Mouse (Mus musculus) kidney, postnatal 0 days (tissue): ENCODE measurements around the gene Plscr1. TPM values are rescaled to one million over a fixed set of nuclear protein-coding genes. Genes with fewer than 3 reads are reported as not detected.

Experiments
- ATAC-seq: fragments of 200-750 bp; cut with Nextera tagmentation; replicated peaks from 2 replicates; pipeline ENCODE4 v1.8.0; 2017; ENCODE audit warnings: low read depth, moderate number of reproducible peaks, moderate TSS enrichment, moderate library complexity; ENCODE audit not compliant: low FRiP score
- DNase-seq: peaks from one replicate; pipeline ENCODE4 v3.0.0-alpha.2; 2016; ENCODE audit warnings: low spot score
- H3K27ac ChIP-seq: fragments of 300-500 bp; sonication (generic); 2 replicates; pipeline ENCODE4 v1.5.1; 2014; ENCODE audit warnings: mild to moderate bottlenecking
- H3K27me3 ChIP-seq: fragments of 300-500 bp; sonication (generic); 2 replicates; pipeline ENCODE4 v1.6.1; 2014; ENCODE audit warnings: low read length, mixed read lengths; ENCODE audit not compliant: insufficient read depth
- H3K36me3 ChIP-seq: fragments of 300-500 bp; sonication (generic); 2 replicates; pipeline ENCODE4 v1.6.1; 2014; ENCODE audit warnings: low read length, mixed read lengths; ENCODE audit not compliant: insufficient read depth
- H3K4me1 ChIP-seq: fragments of 300-500 bp; sonication (generic); replicated peaks from 2 replicates; pipeline ENCODE4 v1.6.1; 2014; ENCODE audit warnings: antibody characterized with exemption, low read length, mixed read lengths; ENCODE audit not compliant: insufficient read depth
- H3K4me2 ChIP-seq: fragments of 300-500 bp; sonication (generic); 2 replicates; pipeline ENCODE4 v1.6.1; 2014; ENCODE audit warnings: mild to moderate bottlenecking, low read length, moderate library complexity, mixed read lengths
- H3K4me3 ChIP-seq: fragments of 300-500 bp; sonication (generic); replicated peaks from 2 replicates; pipeline ENCODE4 v1.5.1; 2014; ENCODE audit warnings: low read depth, low read length
- H3K9ac ChIP-seq: fragments of 300-500 bp; sonication (generic); 2 replicates; pipeline ENCODE4 v1.6.1; 2014; ENCODE audit warnings: low read depth, low read length
- H3K9me3 ChIP-seq: fragments of 300-500 bp; sonication (generic); replicated peaks from 2 replicates; pipeline ENCODE4 v1.6.1; 2016; ENCODE audit warnings: low read length, inconsistent platforms, mixed read lengths
- CTCF ChIP-seq: IDR thresholded peaks from 2 replicates; pipeline ENCODE4 v1.5.1; 2016; ENCODE audit warnings: antibody characterized with exemption, low read depth, mild to moderate bottlenecking, moderate library complexity
- WGBS: fragments of 180-500 bp; shearing (Covaris S2); extraction: QIAGEN DNeasy Blood & Tissue Kit; methylation state at CpG from one replicate; pipeline ENCODE4 v1.1.7; 2014; 5-methylcytosine and 5-hydroxymethylcytosine counted together
- polyA plus RNA-seq: library from polyadenylated mRNA; unstranded; fragments of >200 nt; fragmentation: Nextera tagmentation; extraction: Ambion mirVana; gene quantifications from 2 replicates; pipeline ENCODE4 v1.2.1, GENCODE M21; 2015

The Plscr1 gene
- polyA plus RNA-seq, 1 experiment from 2014 or later = 108 TPM

DNA sequence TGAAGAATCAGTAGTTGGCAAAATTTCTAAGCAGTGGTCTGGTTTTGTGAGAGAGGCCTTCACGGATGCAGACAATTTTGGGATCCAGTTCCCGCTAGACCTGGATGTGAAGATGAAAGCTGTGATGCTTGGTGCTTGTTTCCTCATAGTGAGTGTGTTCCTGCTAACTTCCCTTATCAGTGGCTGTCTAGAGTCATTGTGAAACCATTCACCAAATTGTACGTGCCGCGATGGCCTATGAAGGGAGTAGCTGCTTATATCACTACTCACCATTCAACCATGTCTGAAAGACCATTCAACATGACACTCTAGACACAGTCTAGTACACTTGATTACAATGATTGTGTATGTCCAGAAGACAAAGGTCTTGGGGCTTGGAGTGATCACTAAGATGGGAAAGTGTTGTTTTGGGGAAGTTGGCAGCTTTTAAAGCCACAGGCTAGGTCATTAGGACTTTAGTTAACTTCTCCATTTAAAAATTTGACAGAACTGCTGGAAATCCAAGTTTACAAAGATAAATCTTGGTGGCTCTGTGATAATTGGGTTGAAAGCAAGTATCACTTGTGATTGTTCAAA is 20.4 kb downstream of the Plscr1 start:
- Histone ChIP-seq H3K36me3 (peaks cover 10% of the 10 kb centered on the region; the same call in 1 of the 2 replicates), H3K4me1 (peaks cover 7% of the 10 kb centered on the region), H3K9me3 (no peaks in the 10 kb centered on the region), H3K4me3 (no peak overlapping the region), H3K9ac (no peak overlapping the region), H3K27me3 (no peaks in the 10 kb centered on the region), H3K27ac (no peak overlapping the region), H3K4me2 (no peak overlapping the region)
- no peak for TF ChIP-seq CTCF
- DNase-seq (no peak), ATAC-seq (no peak)
- 84% methylated on average over 5 of the region's 5 CpGs for WGBS

- no peak for TF ChIP-seq CTCF
Observed at GRCm38 (mm10) chr9:92270927-92271326, 21.4 kb downstream of the Plscr1 start.

DNA sequence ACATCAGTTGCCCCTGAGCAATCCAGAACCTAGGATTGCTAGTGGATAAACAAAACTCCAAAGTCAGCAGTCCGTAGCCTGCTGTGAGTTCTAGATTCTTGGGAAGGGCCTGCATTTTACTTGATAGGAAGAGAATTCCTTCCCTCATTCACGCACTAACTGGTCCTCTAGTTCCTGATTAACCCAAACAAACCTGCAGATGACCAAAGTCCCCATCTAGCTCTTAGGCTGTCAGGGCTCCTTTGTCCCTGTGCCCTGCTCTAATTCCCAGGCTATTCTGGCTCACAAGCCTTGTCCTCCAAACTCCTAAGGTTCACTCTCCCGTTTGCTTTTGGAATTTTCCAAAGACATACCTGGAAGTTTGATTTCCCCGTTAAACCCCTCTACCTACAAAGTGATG is 23.1 kb downstream of the Plscr1 start:
- no peak for ATAC-seq
- peak overlapping the region; percentile 94 for H3K27ac ChIP-seq
- WGBS = 76% methylated on average over 4 of the region's 4 CpGs
- no peak for TF ChIP-seq CTCF
- H3K36me3 ChIP-seq = peaks cover 10% of the 10 kb centered on the region; the same call in 1 of the 2 replicates
- no peaks in the 10 kb centered on the region for H3K27me3 ChIP-seq
- no peak overlapping the region for H3K4me3 ChIP-seq
- H3K9me3 ChIP-seq = no peaks in the 10 kb centered on the region
- no peak overlapping the region for H3K4me2 ChIP-seq
- no peak overlapping the region for H3K9ac ChIP-seq
- DNase-seq = no peak
- H3K4me1 ChIP-seq = peaks cover 17% of the 10 kb centered on the region

More at GRCm38 (mm10) chr9:92270927-92271326, 21.4 kb downstream of the Plscr1 start:
- Histone ChIP-seq H3K36me3 (peaks cover 10% of the 10 kb centered on the region; the same call in 1 of the 2 replicates), H3K27me3 (no peaks in the 10 kb centered on the region), H3K4me2 (no peak overlapping the region), H3K4me3 (no peak overlapping the region), H3K9ac (no peak overlapping the region), H3K9me3 (no peaks in the 10 kb centered on the region), H3K4me1 (peaks cover 15% of the 10 kb centered on the region), H3K27ac (no peak overlapping the region)
- DNase-seq = peak; percentile 52
- ATAC-seq = no peak
- WGBS = 35% methylated on average over 4 of the region's 4 CpGs

DNA sequence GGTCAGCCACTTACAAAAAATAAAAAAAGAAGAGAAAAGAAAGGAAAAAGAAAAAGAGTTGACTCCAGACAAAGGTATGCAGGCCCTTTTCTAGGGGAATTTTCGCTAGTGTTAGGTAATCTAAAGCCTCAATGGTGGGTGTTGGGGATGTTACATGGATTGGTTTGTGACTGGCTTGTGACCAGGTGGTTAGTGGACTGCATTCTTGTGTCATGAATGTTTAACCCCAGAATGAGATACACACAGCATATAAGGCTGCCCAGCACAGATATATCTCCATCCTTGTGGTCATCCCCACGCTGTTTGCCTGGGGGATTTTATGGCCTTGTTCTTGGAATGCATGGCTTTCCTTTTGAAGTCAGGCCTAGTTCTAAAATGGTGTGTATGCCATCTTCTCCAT is 23.7 kb downstream of the Plscr1 start:
- no peak overlapping the region for H3K9ac ChIP-seq
- no peaks in the 10 kb centered on the region for H3K9me3 ChIP-seq
- H3K4me3 ChIP-seq = no peak overlapping the region
- peaks cover 17% of the 10 kb centered on the region for H3K4me1 ChIP-seq
- no peak for TF ChIP-seq CTCF
- ATAC-seq (0 out of 2 replicates have a peak, but pooled peaks have one; percentile 23), DNase-seq (no peak)
- no peak overlapping the region for H3K4me2 ChIP-seq
- WGBS = 78% methylated on average over 2 of the region's 2 CpGs
- H3K27ac ChIP-seq = peak overlapping the region; percentile 94
- peaks cover 10% of the 10 kb centered on the region; the same call in 1 of the 2 replicates for H3K36me3 ChIP-seq
- no peaks in the 10 kb centered on the region for H3K27me3 ChIP-seq

GRCm38 (mm10) chr9:92273956-92274762 is 24.6 kb downstream of the Plscr1 start:
- DNase-seq (peak; percentile 86), ATAC-seq (peak; percentile 83)
- Histone ChIP-seq H3K27me3 (no peaks in the 10 kb centered on the region), H3K9ac (no peak overlapping the region), H3K4me2 (no peak overlapping the region), H3K9me3 (no peaks in the 10 kb centered on the region), H3K4me1 (peaks cover 17% of the 10 kb centered on the region), H3K36me3 (peaks cover 10% of the 10 kb centered on the region; the same call in 1 of the 2 replicates), H3K4me3 (no peak overlapping the region), H3K27ac (peak overlapping the region; percentile 94)
- WGBS = 28% methylated on average over 6 of the region's 6 CpGs
- no peak for TF ChIP-seq CTCF

DNA sequence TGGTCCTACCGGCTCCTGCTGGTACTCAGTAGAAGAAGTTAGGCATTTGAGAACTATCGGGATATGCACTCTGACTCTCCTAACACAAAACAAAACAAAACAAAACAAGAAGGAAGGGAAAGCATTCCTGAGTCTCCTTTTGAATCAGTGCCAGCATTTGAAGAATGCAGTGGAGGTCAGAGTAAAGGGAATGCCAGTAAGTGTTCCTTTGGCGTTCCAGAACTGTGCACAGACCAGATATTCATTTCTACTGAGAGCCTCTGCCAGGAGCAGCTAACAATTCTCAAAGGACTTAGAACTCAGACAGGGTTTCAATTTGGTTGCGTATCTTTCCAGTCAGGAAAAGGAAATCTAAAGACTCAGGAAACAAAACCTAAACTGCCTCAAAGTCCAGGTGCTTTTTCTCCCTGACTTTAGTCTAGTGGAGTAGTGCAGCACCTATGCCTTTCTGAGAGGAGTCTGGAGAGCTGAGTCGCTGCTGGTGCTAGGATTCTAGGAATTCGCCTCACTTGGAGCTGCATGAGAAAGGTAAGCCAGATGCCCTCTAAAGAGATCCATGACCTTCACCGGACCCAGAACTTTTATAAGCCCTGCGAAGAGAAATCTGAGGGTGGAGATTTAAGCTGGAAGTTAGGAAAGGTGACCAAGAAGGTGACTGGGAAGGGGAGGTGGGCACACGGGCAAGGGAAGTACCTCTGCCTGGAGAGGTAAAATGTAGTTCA is 26.1 kb downstream of the Plscr1 start, which contains the start of gene Plscr2:
Plscr2 (plus strand) TSS at position 117 of the 722 bp plus-strand sequence.
- peak within 1 kb of the TSS; percentile 94 for H3K27ac ChIP-seq
- peaks cover 17% of the 10 kb centered on the region for H3K4me1 ChIP-seq
- no peaks in the 10 kb centered on the region for H3K27me3 ChIP-seq
- peak; percentile 62; the same call in 1 of the 2 replicates for ATAC-seq
- peak within 1 kb of the TSS; percentile 47 for H3K9ac ChIP-seq
- no peaks in the 10 kb centered on the region for H3K9me3 ChIP-seq
- peak within 1 kb of the TSS; percentile 55 for H3K4me2 ChIP-seq
- TF ChIP-seq CTCF = no peak
- peak; percentile 94 for DNase-seq
- peaks cover 3% of the 10 kb centered on the region; the same call in 1 of the 2 replicates for H3K36me3 ChIP-seq
- peak within 1 kb of the TSS; percentile 32 for H3K4me3 ChIP-seq
- WGBS = 26% methylated on average over 9 of the region's 9 CpGs
